Mouse (Mus musculus) small intestine, adult 2 months (tissue): ENCODE data around the gene Ccdc28b.

Source experiments
- CTCF ChIP-seq: fragments of 200-500 bp; IDR thresholded peaks from 2 replicates; pipeline ENCODE4 v1.5.1; 2012; ENCODE audit warnings: low read depth, mild to moderate bottlenecking, control low read depth, inconsistent platforms, low read length, moderate library complexity, mixed read lengths; ENCODE audit not compliant: insufficient replicate concordance, insufficient read length; ENCODE audit errors: extremely low read depth
- POLR2A ChIP-seq: fragments of 200-500 bp; IDR thresholded peaks from 2 replicates; pipeline ENCODE4 v1.6.1; 2012; ENCODE audit warnings: low read depth, mild to moderate bottlenecking, control low read depth, inconsistent platforms, low read length, moderate library complexity

DNA sequence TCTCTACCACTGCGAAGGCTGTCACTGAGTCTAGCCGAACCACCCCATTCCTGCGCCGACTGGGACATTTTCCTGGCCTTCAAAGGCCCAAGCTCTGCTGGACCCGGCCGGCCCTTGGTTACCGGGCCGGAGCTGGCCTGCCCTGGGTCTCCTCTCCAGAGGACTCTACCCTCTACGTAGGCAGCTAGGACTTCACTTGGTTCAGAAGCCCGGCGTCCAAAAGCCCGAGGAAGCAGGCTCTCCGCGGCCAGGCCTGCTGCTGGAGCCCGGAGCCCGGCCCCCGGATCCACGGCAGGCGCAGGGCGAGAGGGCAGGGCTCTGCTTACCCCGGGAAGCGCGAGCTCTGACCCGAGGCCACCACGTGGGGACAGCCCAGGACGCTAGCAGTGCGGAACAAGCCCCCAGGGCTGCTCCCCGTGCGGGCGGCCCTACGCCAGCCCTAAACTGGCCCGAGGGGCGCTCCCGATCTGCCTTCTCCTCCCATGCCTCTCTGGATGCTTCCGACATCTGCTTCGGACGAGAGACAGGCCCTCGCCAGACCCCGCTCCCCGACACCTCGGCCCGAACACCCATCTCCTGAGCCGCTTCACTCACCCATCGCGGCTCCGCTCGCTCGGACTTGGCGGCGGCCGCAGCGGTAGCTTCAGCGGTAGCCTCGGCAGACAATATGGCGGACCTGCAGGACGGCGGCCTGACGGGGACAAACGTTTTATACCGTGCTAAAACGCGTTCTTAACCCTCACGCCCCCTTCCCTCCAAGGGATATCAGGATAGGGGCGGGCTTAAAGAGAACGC lies 48.5 kb upstream of the Ccdc28b start, which contains the start of gene Kpna6:
- no peak for TF ChIP-seq CTCF
- TF ChIP-seq POLR2A = peak; percentile 12; the same call in 1 of the 2 replicates
